Mouse (Mus musculus) right cerebral cortex, postnatal 4 days (tissue): Measurements from ENCODE around the gene Ccdc83.

Experiments used
- DNase-seq: peaks from one replicate; pipeline ENCODE4 v3.0.0-alpha.2; 2022

The Ccdc83 gene

DNA sequence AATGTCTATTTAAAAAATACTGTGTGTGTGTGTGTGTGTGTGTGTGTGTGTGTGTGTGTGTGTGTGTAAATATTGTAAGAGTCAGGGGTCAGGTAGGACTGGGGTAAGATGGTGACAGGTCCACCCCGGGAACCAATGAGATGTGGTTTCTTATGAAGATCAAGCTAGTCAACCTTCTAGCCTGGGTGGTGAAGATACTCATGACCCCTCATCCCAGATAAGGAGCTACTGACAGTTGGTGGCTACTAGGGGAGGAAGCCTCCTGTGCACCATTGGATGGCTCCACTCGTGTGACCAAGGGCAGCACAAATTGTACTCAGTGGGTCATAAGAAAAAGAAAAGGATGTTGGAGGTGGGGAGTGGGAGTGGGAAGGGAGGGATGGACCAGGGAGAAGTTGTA is 5.7 kb downstream of the Ccdc83 start:
- DNase-seq = no peak

DNA sequence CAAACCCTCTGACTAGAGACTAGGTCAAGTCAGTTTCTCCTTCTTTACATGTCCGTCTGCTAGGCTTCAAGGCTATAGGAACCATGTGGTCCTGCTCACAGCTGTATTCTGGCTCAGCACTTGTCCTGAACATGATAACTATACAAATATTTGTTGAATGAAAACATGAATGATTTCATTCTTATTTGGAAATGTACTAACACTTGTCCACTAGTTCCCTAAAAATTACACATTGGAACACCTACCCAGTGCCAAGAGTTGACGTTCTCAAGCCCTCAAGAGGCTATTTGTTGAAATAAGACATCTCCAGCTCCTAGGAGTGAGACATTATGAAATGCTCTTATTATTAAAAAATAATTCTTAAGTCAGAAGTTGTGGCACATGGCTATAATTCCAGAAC is 6.9 kb downstream of the Ccdc83 start:
- DNase-seq = no peak

GRCm38 (mm10) chr7:90252946-90253345 is 12.6 kb downstream of the Ccdc83 start:
- no peak for DNase-seq

DNA sequence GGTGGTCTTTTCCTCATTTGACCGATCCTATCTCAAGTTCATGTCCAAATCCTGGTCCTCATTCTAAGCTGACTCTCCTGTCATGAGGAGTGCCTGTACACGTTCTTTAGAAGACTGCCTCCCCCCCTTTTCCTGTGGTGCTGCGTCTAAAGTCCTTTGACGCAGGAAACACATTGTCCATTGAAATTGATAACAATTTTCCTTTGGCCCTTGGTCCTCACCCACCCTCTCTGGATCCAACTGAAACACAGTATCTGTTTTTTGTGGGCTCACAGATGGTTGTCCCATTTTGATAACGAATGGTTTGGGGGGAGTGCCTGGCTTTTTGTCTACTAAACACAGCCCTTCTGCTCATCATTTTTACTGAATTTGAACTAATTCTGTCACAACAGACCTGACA is 21.9 kb downstream of the Ccdc83 start:
- no peak for DNase-seq

DNA sequence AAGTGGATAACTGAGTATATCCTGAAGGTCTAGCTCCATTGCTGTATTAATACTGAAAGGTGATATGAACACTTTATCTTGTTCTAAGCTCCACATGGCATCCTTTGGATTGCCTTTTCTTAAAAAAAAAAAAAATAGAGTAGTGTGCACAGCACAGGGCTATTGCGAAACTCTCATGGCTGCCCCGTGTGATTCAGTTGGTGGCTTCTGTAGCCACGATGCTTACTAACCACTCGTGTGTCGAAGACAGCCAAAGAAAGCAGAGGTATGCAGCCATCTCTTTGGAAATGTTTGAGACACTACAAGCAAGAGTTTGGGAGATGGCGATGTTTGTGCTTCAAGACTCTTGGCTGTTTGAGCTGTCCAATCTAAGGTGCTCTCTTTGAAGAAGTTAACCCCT is 22.4 kb downstream of the Ccdc83 start:
- no peak for DNase-seq

DNA sequence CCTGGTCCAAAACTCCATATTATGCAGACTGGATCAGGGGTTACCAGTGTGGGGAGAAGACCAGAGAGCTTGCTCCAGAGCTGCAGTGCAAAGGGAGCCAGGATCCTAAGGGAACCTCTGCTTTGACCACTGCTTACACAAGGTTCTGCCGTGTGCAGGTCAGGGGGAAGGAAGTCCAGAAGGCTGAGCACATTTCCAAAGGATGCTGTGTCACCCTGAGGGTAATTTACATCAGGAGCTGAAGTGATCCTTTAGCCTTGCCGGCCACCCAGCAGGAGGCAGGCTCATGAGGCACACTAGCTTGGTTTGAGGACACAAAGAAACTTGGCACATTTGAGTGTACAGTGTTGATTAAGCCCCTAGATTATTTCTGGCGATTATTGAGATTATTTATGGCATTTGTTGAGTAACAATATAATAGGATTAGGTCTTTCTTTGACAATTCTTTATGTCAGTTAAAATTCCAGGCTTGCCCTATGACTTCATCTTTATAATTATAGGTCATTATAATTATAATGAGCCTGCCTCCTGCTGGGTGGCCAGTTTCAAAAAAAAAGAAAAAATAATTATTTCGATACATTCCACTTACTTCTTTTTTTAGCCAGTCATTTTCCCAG is 29.2 kb downstream of the Ccdc83 start:
- DNase-seq = no peak

- DNase-seq = no peak
Observed at GRCm38 (mm10) chr7:90233921-90234320, 31.7 kb downstream of the Ccdc83 start.

GRCm38 (mm10) chr7:90231431-90231830 is 34.1 kb downstream of the Ccdc83 start:
- no peak for DNase-seq

GRCm38 (mm10) chr7:90228884-90229283 is 36.7 kb downstream of the Ccdc83 start:
- peak; percentile 18 for DNase-seq

GRCm38 (mm10) chr7:90228075-90228474 is 37.5 kb downstream of the Ccdc83 start:
- DNase-seq = no peak

DNA sequence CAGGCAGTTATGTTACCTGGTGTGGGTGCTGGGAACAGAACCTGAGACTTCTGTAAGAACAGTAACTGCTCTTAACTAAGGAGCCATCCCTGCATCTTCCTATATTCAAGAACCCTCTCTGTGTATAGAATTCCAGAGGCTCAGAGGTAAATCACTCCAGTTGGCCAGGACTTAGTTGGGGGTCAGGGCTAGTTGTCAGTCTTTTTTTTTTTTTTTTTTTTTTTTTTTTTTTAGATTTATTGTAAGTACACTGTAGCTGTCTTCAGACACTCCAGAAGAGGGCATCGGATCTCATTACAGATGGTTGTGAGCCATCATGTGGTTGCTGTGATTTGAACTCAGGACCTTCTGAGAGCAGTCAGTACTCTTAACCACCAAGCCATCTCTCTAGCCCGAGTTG is 44.1 kb downstream of the Ccdc83 start:
- no peak for DNase-seq

- no peak for DNase-seq
Observed at GRCm38 (mm10) chr7:90218122-90218521, 47.5 kb downstream of the Ccdc83 start.

GRCm38 (mm10) chr7:90216511-90216910 is 49.1 kb downstream of the Ccdc83 start:
- no peak for DNase-seq

GRCm38 (mm10) chr7:90210947-90211346 is 54.6 kb downstream of the Ccdc83 start:
- no peak for DNase-seq

- DNase-seq = no peak
Observed at GRCm38 (mm10) chr7:90210116-90210515, 55.5 kb downstream of the Ccdc83 start.

DNA sequence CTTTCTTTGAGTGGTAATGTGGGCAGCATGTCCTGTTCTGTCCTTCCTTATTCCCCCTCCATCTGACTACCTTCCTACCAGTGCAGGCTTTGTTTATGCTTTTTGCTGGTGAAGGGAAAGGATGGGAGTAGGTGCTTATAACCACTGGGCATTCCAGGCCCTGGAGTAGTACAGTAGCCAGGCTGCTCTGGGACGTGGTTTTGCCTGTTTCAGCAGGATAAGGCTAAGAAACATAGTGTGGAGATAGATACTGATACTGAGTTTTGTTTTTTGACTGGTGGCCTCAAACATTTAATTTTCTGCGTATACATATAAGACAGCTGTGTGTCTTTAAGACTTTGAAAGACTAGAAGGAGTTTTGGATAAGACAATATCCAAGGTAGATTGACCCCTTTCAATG is 61.7 kb downstream of the Ccdc83 start:
- no peak for DNase-seq

- DNase-seq = no peak
Observed at GRCm38 (mm10) chr7:90201877-90202465, 63.6 kb downstream of the Ccdc83 start.

GRCm38 (mm10) chr7:90200251-90200650 is 65.3 kb downstream of the Ccdc83 start:
- no peak for DNase-seq

- DNase-seq = no peak
Observed at GRCm38 (mm10) chr7:90180635-90181034, 84.9 kb downstream of the Ccdc83 start.

GRCm38 (mm10) chr7:90175576-90175975 is 90.0 kb downstream of the Ccdc83 start:
- DNase-seq = no peak
